Mouse (Mus musculus): ENCODE measurements around the gene Wrap73.

DNA sequence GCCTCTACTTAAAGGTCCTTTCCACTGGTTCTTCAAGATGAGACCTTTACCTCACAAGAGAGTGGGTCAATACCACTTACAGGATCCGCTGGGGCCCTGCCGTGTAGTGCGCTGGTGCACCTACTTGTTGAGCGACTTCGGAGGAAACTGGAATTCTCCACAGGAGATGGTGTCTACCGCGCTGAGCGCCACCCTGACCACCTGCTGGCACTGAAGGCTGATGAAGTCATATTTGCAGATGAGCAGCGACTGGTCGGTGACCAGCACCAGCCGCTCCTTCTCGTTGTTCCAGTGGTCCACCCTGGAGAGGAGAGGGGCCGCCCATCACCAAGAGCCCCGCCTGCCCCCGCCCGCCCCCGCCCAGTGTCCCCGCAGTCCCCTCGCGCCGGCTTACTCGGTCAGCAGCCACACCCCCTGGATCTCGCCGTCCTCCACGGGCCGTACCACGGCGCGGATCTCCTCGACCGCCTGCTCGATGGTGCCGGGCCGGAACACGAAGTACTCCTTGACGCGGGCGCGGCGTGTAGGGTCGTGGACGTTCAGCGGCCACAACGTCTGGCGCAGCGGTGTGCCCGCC lies 17.9 kb downstream of the Wrap73 start:
- TF ChIP-seq CTCF (IDR thresholded peaks at IDR 0.05; ENCODE audit: insufficient read depth, low read depth, low read length) (no peak), POLR2A (IDR thresholded peaks at IDR 0.05; ENCODE audit: insufficient read depth, low read depth, low read length) (no peak)

Data from olfactory bulb, adult 2 months (tissue).